Mouse (Mus musculus) lung, postnatal 14 days (tissue): ENCODE measurements around the gene Arhgef11.
"Not testable (repeated sequence)": the region's sequence is repeated elsewhere in the genome, so short reads cannot be mapped to it uniquely, and the experiment has no call there.

Source experiments
- DNase-seq: peaks from one replicate; pipeline ENCODE4 v3.0.0; 2021

Arhgef11 gene

DNA sequence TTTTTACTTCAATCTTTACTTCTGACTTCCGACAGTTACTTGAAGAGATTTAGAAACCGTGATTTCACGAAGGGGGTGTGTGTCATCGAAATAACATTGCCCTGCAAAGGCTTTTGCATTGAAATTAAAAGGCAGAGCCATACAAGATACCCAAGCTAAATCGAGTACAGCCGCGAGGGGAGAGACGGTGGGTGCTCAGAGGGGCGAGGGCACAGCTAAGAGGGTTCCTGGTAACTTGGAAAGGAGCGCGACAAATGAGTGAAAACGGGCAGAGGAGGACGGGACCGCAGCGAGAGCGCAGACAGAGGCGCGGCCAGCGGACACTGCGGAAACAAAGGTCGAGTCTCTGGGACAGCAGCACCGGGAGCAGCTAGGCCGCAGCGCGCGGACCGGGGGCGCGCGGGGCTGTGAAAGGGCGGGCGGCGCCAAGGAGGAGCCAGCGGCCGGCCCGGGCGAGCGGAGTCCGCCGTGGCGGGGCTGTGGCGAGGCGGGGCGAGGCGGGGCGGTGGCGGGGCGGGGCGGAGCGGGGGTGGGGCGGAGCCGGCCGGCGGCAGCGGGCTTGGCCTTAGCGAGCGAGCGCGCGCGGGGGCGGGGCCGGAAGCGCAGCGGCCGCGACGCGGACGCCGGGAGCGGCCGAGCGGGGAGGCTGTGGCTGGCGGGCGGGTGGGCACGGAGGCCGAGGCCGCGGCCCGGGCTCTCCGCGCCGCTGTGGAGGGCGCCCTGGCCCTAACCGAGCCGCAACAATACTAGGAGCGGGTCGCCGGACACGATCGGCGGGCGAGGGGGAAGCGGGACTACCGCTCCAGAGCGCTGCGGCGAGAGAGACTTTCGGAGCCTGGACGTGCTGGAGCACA lies at the start of gene Arhgef11:
Gene Arhgef11 (plus strand): TSS at position 603 of the 854 bp plus-strand sequence.
- peak; percentile 82 for DNase-seq

DNA sequence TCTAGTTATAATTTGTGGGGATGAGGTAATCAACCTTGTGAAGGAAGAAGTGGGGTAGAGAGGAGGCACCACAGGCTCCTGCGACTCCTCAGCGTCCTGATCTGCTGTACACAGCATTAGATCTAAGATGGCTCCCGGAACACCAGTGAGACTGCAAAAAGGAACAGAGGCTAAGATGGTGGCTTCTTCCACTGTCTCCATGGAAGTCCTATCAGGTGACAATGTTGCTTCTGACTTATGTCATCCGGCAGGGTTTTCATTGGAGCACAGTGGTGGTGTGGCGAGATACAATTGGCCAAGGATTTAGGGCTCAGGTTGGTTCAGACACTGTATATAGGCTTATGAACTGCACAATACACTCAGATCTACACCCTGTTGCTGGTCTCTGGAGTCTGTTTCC lies 48.7 kb upstream of the Arhgef11 start:
- no peak for DNase-seq

DNA sequence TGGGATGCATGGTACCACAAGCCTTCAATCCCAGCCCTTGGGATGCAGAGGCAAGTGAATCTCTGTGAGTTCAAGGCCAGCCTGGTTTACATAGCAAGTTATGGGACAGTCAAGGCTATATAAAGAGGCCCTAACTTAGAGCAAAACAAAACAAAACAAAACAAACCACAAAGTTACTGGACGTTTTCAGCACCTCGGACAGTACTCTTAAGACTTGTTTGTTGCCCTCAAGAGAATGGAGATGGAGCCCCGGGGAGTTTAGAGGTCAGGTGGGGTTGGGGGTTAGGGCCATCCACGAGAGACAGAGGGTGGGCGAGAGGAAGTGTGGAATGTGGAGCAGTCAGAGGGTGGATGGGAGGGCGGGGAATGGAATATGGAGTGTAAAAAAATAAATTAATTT lies 41.6 kb upstream of the Arhgef11 start:
- no peak for DNase-seq

DNA sequence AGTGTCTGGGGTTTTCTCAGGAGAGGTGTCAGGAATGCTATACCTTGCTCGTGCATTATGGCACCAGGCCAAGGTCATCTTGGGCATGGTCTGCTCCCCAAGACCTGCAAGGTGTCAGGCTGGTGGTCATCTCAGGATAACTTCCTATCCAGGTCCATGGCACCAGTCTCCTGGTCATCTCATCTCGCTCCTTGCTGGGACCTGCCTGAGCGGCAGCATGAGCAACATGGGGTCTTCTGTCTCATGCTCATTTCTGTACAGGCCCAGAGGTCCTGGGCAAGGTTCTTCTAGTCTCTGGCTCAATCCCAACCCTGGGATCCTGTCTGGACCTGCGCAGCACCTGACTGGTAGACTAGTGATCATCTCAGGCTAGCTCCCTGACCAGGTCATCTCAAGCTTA lies 35.1 kb upstream of the Arhgef11 start:
- no peak for DNase-seq

DNA sequence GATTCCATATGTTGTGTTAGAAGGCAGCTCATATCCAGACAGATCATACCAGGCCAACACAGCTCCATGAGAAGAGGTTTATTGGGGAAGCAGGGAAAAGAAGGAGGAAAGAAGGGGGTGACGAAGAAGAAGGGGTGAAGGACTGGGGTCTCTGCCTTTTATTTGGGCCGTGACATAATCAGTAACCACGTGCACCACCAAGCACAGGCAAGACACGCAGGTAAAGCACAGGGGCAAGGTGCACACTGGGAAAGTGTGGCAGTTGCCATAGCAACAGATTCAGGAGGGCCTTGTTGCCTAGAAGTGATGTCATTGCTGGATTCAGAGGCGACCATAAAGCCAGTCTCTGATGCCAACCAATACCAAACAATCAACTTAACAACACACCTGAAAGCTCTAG lies 23.6 kb upstream of the Arhgef11 start:
- DNase-seq, result no peak

- not testable (repeated sequence) for DNase-seq
These were observed 22.0 kb upstream of the Arhgef11 start for GRCm38 (mm10) chr3:87595328-87595727.

- not testable (repeated sequence) for DNase-seq
These were observed 16.3 kb upstream of the Arhgef11 start for GRCm38 (mm10) chr3:87601077-87601476.

GRCm38 (mm10) chr3:87616354-87616753 lies 1.0 kb upstream of the Arhgef11 start:
- DNase-seq, result no peak

DNA sequence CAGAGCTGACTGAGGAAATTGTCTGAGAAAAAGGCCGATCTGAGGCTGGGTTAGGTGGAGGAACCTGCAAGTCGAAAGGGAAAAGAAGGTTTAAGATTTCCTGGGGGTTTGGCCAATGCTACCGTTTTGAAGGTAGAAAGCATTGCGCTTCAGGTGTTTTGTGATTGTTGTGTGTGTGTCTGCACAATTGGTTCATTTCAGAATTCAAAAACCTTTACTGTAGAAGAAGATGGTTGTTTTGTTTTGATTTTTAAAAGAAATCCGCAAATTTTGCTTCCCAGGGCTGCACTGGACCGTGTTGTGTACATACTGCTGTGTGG lies 412 bp downstream of the Arhgef11 start:
- DNase-seq, result no peak

DNA sequence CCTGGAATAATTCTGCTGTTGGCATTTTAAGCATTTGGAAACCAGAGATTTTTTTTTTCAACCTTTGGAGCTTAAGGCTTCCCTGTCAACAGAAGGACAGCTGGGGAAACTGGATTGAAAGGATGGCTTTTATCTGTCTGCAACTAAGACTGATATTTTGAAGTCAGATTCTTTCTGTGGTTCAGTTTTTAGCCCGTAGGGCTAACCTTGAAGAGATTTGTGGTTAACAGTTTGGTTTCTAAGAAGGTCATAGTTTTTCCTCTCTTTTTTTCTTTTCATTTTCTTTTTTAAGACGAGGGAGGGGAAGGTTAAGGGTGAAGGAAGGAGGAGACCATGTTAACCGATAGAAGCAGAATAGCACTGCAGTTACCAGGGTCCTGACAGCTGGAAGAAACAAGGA lies 881 bp downstream of the Arhgef11 start:
- DNase-seq, result no peak

GRCm38 (mm10) chr3:87618981-87619710 lies 1.8 kb downstream of the Arhgef11 start:
- no peak for DNase-seq

DNA sequence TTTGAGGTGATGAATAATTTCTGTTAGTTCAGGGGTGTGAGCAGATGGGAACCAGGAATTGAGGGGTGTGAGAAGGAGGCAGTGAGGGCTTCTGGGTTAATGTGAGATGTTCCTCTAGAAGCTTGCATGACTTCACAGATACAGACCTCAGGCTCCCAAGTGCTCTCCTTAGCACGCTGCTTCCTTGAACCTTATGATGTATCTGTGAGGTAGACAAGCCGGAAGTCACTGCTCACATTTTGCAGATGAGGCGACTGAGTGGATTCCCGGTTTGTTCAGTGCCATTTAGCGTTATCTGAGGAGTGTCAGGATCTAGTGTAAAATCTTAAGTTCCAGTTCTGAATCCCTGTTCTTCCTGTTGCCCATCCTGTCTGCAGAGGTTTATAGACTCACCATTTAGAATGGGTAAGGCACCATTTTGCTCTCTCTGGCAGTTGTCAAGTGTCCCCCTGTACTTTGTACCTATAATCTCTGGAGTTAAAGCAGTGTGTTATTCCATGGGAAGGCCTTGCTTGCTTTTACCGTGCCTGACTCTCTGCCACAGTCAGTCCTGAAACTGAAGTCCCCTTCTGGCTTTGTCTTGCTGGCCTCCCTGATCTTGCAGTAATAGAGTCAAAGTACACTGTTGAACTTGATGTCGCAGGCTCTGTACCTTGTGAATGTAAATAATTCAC lies 3.0 kb downstream of the Arhgef11 start:
- no peak for DNase-seq

DNA sequence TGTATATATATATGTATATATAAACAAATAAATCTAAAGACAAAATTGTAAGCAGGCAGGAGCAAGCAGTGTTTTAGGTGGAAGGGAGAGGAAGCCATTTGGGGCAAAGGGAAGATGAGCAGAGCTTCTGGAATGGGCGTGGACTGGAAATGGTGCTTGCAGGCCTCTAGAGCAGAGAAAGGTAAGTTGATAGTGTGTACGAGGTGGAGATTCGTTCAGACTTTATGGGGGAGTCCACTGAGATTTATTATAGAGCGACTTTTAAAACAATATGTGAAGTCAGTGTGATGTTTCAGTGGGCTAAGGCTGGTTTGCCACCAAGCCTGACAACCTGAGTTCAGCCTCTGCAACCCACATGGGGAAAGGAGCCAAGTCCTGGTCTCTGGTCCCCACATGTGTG lies 7.5 kb downstream of the Arhgef11 start:
- DNase-seq, result no peak

DNA sequence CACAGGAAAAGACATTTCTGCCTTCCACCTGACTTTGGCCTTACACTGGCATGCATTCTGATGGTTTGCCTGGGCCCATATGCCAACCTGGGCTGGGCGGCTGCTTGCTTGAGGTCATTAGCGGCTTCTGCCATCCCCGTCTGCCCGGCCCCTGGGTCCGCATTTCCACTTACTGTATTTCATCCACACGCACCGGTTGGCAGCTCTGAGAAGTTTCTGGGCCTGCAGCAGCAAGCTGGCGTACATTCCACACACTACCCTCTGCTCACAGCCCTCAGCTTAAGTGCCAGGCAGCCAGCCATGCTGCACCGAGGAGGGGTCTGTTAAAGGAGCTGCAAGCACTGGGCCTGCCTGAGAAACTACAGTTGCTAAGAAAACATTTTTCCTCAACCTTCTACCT lies 13.5 kb downstream of the Arhgef11 start:
- no peak for DNase-seq

- DNase-seq, result no peak
These were observed 14.0 kb downstream of the Arhgef11 start for GRCm38 (mm10) chr3:87631408-87631807.

- DNase-seq, result no peak
These were observed 18.2 kb downstream of the Arhgef11 start for GRCm38 (mm10) chr3:87635514-87635913.

DNA sequence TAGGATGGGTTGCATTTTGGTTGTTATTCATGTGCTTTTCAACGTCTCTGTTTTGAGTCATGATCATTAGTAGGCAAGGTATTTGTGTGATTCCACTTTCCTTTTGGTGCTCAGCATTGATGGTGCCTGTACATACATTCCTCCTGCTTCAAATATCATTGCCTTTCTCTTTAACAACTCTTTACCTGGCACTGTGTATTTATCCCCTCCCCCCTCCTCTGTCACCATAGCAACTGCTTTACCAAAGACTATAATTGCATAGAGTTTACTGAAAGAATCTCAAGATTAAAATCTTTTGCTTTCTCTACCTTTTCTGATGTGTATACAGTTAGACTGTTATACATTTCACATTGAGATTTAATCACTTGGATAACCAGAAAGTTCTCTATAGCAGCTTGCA lies 26.1 kb downstream of the Arhgef11 start:
- DNase-seq, result no peak

- no peak for DNase-seq
These were observed 28.8 kb downstream of the Arhgef11 start for GRCm38 (mm10) chr3:87646174-87646573.

DNA sequence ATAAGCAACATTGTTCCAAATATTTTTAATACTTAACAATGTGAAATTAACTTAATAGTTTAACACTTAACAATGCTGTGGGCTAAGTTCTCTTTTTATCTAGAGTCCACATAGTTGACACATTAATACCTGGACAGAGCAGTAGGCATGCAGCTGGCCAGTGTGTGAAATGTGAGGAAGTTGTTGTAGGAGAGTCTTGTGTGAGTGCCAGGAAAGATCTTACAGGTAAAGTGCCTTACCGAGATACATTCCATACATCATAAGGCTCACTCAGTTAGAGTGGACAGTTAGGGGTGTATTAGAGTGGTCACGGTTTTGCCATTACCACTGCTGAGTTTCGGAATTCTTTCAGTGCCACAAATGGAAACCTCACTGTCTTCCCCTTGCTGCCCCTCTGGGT lies 31.7 kb downstream of the Arhgef11 start:
- no peak for DNase-seq

DNA sequence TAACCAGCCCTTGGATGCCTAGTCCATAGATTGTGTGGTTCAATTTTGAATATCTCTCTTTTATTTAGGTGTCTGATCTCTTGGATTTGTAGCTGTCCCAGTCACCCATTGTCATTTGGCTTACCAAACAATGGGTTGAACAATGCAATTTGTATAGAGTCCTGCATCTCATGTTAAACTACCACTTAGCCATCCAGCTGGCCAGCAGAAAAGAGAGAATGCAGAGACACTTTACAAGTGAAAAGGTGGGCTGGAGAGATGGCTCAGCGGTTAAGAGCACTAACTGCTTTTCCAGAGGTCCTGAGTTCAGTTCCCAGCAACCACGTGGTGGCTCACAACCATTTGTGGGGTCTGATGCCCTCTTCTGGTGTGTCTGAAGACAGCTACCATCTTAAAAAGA lies 41.0 kb downstream of the Arhgef11 start:
- no peak for DNase-seq

GRCm38 (mm10) chr3:87659692-87660429 lies 42.5 kb downstream of the Arhgef11 start:
- DNase-seq, result no peak

DNA sequence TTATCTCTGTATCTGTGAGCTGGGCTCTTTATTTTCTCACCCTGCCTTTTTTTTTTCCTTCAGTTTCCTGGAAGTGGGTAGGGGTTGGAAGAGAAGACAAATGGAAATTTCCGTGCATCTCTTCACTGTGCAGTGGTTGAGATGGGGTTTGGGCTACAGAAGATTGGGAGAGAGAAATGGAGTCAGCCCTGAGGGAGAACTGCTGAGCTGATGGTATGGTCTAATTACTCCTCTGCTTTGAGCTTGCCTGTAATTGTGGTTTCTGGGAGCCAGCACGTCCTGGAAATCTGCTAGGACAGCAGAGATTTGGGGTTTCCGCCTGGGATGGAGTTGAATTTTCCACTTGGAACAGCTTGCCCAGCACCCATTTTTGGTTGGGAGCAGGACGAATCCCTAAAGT lies 43.1 kb downstream of the Arhgef11 start:
- no peak for DNase-seq

DNA sequence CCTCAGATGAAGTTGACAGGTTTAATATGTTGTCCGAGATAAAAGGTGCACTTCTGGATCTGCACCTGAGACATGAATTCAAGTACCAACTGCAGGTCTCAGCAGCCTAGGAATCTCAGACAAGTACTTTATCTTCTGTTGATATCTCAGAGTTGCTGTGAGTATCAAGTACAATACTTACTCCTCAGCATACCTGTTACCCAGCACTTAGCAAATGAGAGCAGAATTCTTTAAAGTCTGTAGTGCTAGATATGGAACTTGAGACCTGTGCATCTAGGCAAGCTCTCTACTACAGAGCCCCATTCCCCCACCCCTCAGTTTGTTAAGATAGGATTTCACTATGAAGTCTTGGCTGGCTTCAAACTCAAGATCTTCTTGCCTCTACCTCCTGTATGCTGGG lies 43.9 kb downstream of the Arhgef11 start:
- no peak for DNase-seq
